Mouse (Mus musculus) ES-Bruce4 (cell line): Measurements from ENCODE around the gene Fam149b. TPM values are rescaled to one million over a fixed set of nuclear protein-coding genes. Genes with fewer than 3 reads are reported as not detected.

Experiments
- H3K27ac ChIP-seq: 2 replicates; pipeline ENCODE4 v1.5.1; 2012; ENCODE audit warnings: low read length, inconsistent platforms; ENCODE audit not compliant: insufficient read depth
- H3K27me3 ChIP-seq: 2 replicates; pipeline ENCODE4 v1.6.1; 2012; ENCODE audit warnings: mild to moderate bottlenecking, low read length, inconsistent platforms; ENCODE audit not compliant: control insufficient read depth, poor library complexity, insufficient read depth, severe bottlenecking
- H3K36me3 ChIP-seq: 2 replicates; pipeline ENCODE4 v1.6.1; 2012; ENCODE audit warnings: inconsistent platforms, mild to moderate bottlenecking, low read length, moderate library complexity; ENCODE audit not compliant: control insufficient read depth, poor library complexity, insufficient read depth, severe bottlenecking
- H3K4me1 ChIP-seq: one replicate; pipeline ENCODE4 v1.8.1; 2011; ENCODE audit warnings: low read length; ENCODE audit not compliant: control insufficient read depth, insufficient read depth
- H3K4me3 ChIP-seq: 2 replicates; pipeline ENCODE4 v1.5.1; 2011; ENCODE audit warnings: low read depth, mild to moderate bottlenecking, low read length
- H3K9ac ChIP-seq: 2 replicates; pipeline ENCODE4 v1.6.1; 2012; ENCODE audit warnings: low read depth, mild to moderate bottlenecking, inconsistent platforms; ENCODE audit not compliant: poor library complexity, severe bottlenecking
- H3K9me3 ChIP-seq: replicated peaks from 2 replicates; pipeline ENCODE4 v1.6.1; 2012; ENCODE audit warnings: mild to moderate bottlenecking, low read length, inconsistent platforms; ENCODE audit not compliant: control insufficient read depth, poor library complexity, insufficient read depth, severe bottlenecking
- CTCF ChIP-seq: IDR thresholded peaks from one replicate; pipeline ENCODE4 v1.8.1; 2011; ENCODE audit warnings: low read depth, low read length
- EP300 ChIP-seq: IDR thresholded peaks from 2 replicates; pipeline ENCODE4 v1.6.1; 2011; ENCODE audit warnings: low read depth, low read length; ENCODE audit not compliant: insufficient read depth
- POLR2A ChIP-seq: IDR thresholded peaks from one replicate; pipeline ENCODE4 v1.8.1; 2011; ENCODE audit warnings: low read length; ENCODE audit not compliant: insufficient read depth
- polyA plus RNA-seq: library from polyadenylated mRNA; stranded (reverse); fragments of >200 nt; gene quantifications from 2 replicates; pipeline ENCODE4 v1.2.4, GENCODE M21; 2011; ENCODE audit warnings: low read depth; ENCODE audit not compliant: missing spikeins, insufficient read depth, insufficient read length

Gene Fam149b
- polyA plus RNA-seq, 1 experiment = 44.9 TPM

- TF ChIP-seq POLR2A (no peak), CTCF (peak; percentile 12)
- no peak overlapping the region for H3K4me3 ChIP-seq
- H3K9ac ChIP-seq = no peak overlapping the region
- no peaks in the 10 kb centered on the region for H3K4me1 ChIP-seq
- no peak overlapping the region for H3K27ac ChIP-seq
- no peaks in the 10 kb centered on the region for H3K27me3 ChIP-seq
- H3K36me3 ChIP-seq = 0 out of 2 replicates have a peak, but pooled peaks cover 3% of the 10 kb centered on the region
- no peaks in the 10 kb centered on the region for H3K9me3 ChIP-seq
These were observed 20.3 kb downstream of the Fam149b start for GRCm38 (mm10) chr14:20368271-20368670.

GRCm38 (mm10) chr14:20370798-20371197 is 22.8 kb downstream of the Fam149b start:
- H3K36me3 ChIP-seq = no peaks in the 10 kb centered on the region

DNA sequence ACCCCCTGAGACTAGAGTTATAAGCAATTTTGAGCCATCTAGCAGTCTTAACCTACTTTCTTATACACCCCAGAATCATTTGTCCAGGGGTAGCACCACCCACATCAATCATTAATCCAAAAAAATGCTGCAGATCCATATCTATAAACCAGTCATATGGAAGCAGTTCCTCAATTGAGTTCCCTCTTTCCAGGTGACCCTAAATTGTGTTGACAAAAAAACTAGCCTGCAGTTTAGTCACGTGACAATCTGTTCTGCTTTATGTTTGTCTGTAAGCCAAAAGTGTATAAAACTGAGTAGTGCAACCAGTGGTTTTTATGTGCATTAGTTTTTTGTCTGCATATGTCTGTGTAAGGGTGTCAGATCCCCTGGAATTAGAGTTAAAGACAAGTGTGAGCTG is 23.9 kb downstream of the Fam149b start:
- no peak overlapping the region for H3K9ac ChIP-seq
- H3K4me1 ChIP-seq = no peaks in the 10 kb centered on the region
- TF ChIP-seq EP300 (no peak), CTCF (no peak), POLR2A (no peak)
- no peak overlapping the region for H3K4me3 ChIP-seq
- H3K27me3 ChIP-seq = no peaks in the 10 kb centered on the region
- no peak overlapping the region for H3K27ac ChIP-seq
- H3K36me3 ChIP-seq = no peaks in the 10 kb centered on the region
- peaks cover 7% of the 10 kb centered on the region; the same call in 1 of the 2 replicates for H3K9me3 ChIP-seq

More at GRCm38 (mm10) chr14:20370798-20371197, 22.8 kb downstream of the Fam149b start:
- no peak overlapping the region for H3K9ac ChIP-seq
- TF ChIP-seq POLR2A (no peak), CTCF (no peak), EP300 (no peak)
- H3K27me3 ChIP-seq = no peaks in the 10 kb centered on the region
- H3K4me3 ChIP-seq = no peak overlapping the region
- H3K4me1 ChIP-seq = no peaks in the 10 kb centered on the region
- H3K9me3 ChIP-seq = peaks cover 7% of the 10 kb centered on the region; the same call in 1 of the 2 replicates
- H3K27ac ChIP-seq = no peak overlapping the region

DNA sequence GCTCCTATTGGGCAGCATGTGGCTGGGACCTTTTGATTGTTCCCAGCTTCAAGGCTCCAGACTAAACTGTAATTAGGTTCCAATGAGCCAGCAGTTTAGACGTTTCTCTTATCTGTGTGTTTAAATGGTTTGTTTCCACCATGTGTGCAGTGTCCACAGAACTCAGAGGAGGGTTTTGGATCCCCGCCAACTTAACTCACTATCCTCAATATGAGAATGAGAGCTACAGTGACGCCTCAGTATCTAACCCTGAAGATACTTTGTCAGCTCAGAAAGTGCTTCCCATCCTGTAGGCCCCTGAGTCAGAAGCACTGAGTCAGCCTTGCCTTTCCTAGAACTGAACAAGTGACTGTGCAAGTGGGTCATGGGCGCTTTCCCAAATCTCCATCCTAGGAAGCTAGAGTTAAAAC is 29.2 kb downstream of the Fam149b start:
- TF ChIP-seq EP300 (no peak), POLR2A (no peak), CTCF (no peak)
- Histone ChIP-seq H3K36me3 (no peaks in the 10 kb centered on the region), H3K4me3 (no peak overlapping the region), H3K9ac (no peak overlapping the region), H3K4me1 (no peaks in the 10 kb centered on the region), H3K27ac (no peak overlapping the region), H3K27me3 (no peaks in the 10 kb centered on the region), H3K9me3 (peaks cover 7% of the 10 kb centered on the region; the same call in 1 of the 2 replicates)

DNA sequence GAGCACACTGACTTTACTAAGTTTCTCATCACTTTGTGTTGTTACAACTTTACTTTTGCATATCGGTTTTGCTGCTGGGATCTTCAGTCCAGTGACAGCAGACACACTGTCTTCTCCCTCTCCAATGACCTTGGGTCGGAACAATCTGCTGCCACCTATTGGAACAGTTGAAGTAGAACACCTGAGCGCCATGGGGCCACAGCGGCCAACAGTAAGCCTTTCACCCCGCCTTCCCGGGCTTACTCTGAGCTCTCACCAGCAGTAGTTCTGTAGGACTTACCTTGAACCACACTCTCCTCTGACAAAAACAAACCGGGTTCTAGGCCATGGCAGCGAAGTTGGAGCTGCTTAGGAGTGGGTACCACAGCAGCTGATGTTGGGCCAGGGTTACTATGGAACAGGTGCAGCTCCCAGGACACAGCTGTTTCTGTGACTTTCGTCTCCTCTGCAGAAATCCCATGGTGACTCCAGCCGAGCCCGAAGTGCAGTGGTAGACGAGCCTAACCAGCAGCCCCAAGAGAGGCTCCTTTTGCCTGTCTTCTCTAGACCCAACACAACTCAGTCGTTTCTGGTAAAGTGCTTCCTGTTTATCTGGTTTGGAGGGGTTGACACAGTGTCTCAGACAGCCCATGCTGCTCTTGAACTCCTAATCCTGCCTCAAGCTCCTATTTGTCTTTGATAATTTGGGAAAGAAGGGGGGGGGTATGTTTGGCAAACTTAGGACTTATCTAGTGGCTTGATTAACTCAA is 30.5 kb downstream of the Fam149b start:
- Histone ChIP-seq H3K4me1 (no peaks in the 10 kb centered on the region), H3K36me3 (no peaks in the 10 kb centered on the region), H3K9ac (no peak overlapping the region), H3K27me3 (no peaks in the 10 kb centered on the region), H3K4me3 (no peak overlapping the region), H3K9me3 (peaks cover 5% of the 10 kb centered on the region; the same call in 1 of the 2 replicates), H3K27ac (no peak overlapping the region)
- TF ChIP-seq POLR2A (no peak), CTCF (peak; percentile 67), EP300 (no peak)

- Histone ChIP-seq H3K4me1 (no peaks in the 10 kb centered on the region), H3K27me3 (no peaks in the 10 kb centered on the region), H3K4me3 (no peak overlapping the region), H3K9me3 (peaks cover 2% of the 10 kb centered on the region; the same call in 1 of the 2 replicates), H3K27ac (no peak overlapping the region), H3K9ac (no peak overlapping the region), H3K36me3 (0 out of 2 replicates have a peak, but pooled peaks cover 2% of the 10 kb centered on the region)
- no peak for TF ChIP-seq POLR2A
- no peak for TF ChIP-seq EP300
- no peak for TF ChIP-seq CTCF
These were observed 31.2 kb downstream of the Fam149b start for GRCm38 (mm10) chr14:20379087-20379640.
